Mouse (Mus musculus) liver, postnatal 0 days (tissue): ENCODE data around the gene Glrx. TPM values are rescaled to one million over a fixed set of nuclear protein-coding genes. Genes with fewer than 3 reads are reported as not detected.

Experiments
- ATAC-seq: fragments of 200-750 bp; cut with Nextera tagmentation; 2 replicates; pipeline ENCODE4 v1.8.0; 2017; ENCODE audit warnings: mild to moderate bottlenecking, moderate library complexity
- DNase-seq: peaks from one replicate; pipeline ENCODE4 v3.0.0-alpha.2; 2016
- H3K27ac ChIP-seq: fragments of 300-500 bp; sonication (generic); 2 replicates; pipeline ENCODE4 v1.5.1; 2014; ENCODE audit warnings: antibody characterized with exemption, moderate library complexity, mild to moderate bottlenecking, low read depth
- H3K27me3 ChIP-seq: fragments of 300-500 bp; sonication (generic); 2 replicates; pipeline ENCODE4 v1.6.1; 2014; ENCODE audit warnings: low read length, control low read depth, mixed read lengths; ENCODE audit not compliant: insufficient read depth
- H3K36me3 ChIP-seq: fragments of 300-500 bp; sonication (generic); replicated peaks from 2 replicates; pipeline ENCODE4 v1.6.1; 2014; ENCODE audit warnings: mild to moderate bottlenecking, control low read depth, low read length, moderate library complexity, mixed read lengths; ENCODE audit not compliant: insufficient read depth
- H3K4me1 ChIP-seq: fragments of 300-500 bp; sonication (generic); 2 replicates; pipeline ENCODE4 v1.6.1; 2014; ENCODE audit warnings: antibody characterized with exemption, mild to moderate bottlenecking, control low read depth; ENCODE audit not compliant: insufficient read depth
- H3K4me2 ChIP-seq: fragments of 300-500 bp; sonication (generic); 2 replicates; pipeline ENCODE4 v1.6.1; 2014; ENCODE audit warnings: low read depth, mild to moderate bottlenecking, low read length, moderate library complexity, mixed read lengths
- H3K4me3 ChIP-seq: fragments of 300-500 bp; sonication (generic); 2 replicates; pipeline ENCODE4 v1.5.1; 2014; ENCODE audit warnings: low read depth, low read length
- H3K9ac ChIP-seq: fragments of 300-500 bp; sonication (generic); replicated peaks from 2 replicates; pipeline ENCODE4 v1.6.1; 2014; ENCODE audit warnings: mild to moderate bottlenecking, moderate library complexity
- H3K9me3 ChIP-seq: fragments of 300-500 bp; sonication (generic); 2 replicates; pipeline ENCODE4 v1.6.1; 2016; ENCODE audit warnings: mild to moderate bottlenecking, control low read depth, low read length, mixed read lengths
- CTCF ChIP-seq: sonication (generic); IDR thresholded peaks from 2 replicates; pipeline ENCODE4 v1.5.1; 2016; ENCODE audit warnings: antibody characterized with exemption, low read depth
- EP300 ChIP-seq: IDR thresholded peaks from 2 replicates; pipeline ENCODE4 v1.6.1; 2016; ENCODE audit warnings: antibody characterized with exemption, low read depth, mild to moderate bottlenecking
- WGBS: fragments of 180-500 bp; shearing (Covaris S2); extraction: QIAGEN DNeasy Blood & Tissue Kit; methylation state at CpG from one replicate; pipeline ENCODE4 v1.1.7; 2014; ENCODE audit not compliant: insufficient replicate concordance; 5-methylcytosine and 5-hydroxymethylcytosine counted together
- polyA plus RNA-seq: library from polyadenylated mRNA; unstranded; fragments of >200 nt; fragmentation: Nextera tagmentation; extraction: Ambion mirVana; gene quantifications from 2 replicates; pipeline ENCODE4 v1.2.1, GENCODE M21; 2015

The Glrx gene
- polyA plus RNA-seq, 1 experiment from 2014 or later: 116 TPM

DNA sequence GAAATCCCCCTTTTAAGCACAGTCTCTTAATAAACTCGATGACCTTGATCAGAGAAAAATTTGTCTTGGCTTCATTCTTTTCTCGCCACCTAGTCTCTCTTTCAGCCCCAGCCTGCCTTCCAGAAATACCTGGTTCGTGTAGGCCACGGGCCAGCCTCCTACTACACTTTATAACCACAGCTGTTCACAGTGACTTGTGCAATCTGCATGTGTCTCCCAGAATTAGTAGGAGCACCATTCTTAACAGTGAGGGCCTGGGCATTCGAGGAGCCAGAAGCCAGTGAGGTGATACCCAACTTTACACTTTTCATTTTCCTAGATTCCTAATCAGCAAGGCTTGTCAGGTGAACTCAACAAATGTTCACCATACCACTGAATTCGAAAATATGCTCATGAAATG lies 36.9 kb downstream of the Glrx start:
- 73% methylated on average over 6 of the region's 6 CpGs for WGBS
- DNase-seq (no peak), ATAC-seq (no peak)
- Histone ChIP-seq H3K27me3 (no peaks in the 10 kb centered on the region), H3K4me2 (no peak overlapping the region), H3K9ac (no peak overlapping the region), H3K4me1 (no peaks in the 10 kb centered on the region), H3K36me3 (peaks cover 9% of the 10 kb centered on the region; the same call in 1 of the 2 replicates), H3K9me3 (no peaks in the 10 kb centered on the region), H3K27ac (no peak overlapping the region), H3K4me3 (no peak overlapping the region)
- TF ChIP-seq CTCF: no peak
- no peak for TF ChIP-seq EP300

DNA sequence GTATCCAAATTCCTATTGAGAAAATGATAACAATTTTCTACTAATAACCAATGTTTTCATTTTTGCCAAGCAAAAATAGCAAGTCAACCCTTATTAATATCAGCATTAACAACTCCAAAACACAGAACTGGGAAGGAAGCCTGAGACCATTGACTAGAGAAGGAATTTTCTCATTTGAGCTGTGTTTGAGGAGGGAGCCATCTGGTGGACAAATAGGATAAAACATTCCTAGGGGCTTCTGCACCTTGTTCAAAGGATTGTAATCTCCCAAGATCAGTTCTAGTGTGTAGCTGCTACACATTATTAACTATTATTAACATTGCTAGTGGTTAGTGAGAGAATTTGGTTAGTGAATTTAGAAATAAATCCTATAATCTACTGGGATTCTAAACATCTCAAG lies 38.2 kb downstream of the Glrx start:
- Histone ChIP-seq H3K9me3 (no peaks in the 10 kb centered on the region), H3K4me2 (no peak overlapping the region), H3K36me3 (peaks cover 7% of the 10 kb centered on the region; the same call in 1 of the 2 replicates), H3K9ac (no peak overlapping the region), H3K27ac (no peak overlapping the region), H3K4me3 (no peak overlapping the region), H3K27me3 (no peaks in the 10 kb centered on the region), H3K4me1 (no peaks in the 10 kb centered on the region)
- TF ChIP-seq EP300: no peak
- TF ChIP-seq CTCF: peak; percentile 86
- ATAC-seq: no peak
- no peak for DNase-seq

DNA sequence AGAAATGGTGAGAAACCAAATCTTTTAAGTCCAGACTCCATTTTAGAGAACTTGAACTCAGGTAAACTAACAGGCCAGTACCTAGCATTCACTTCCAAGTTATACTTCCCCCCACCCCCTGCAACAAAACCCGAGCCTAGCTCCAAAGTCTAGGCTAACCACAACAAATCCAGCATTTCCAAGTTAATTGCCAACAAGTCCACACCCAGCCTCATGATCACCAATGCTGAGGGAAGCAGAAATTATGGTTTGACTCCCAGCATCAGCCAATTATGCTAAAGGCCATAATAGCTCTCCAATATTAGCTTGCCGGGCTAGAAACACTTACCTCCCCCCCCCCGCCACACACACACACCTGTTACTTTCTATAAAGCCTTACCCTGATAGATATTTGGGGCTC lies 40.1 kb downstream of the Glrx start:
- WGBS: 74% methylated on average over 3 of the region's 3 CpGs
- no peak for ATAC-seq
- H3K4me3 ChIP-seq: no peak overlapping the region

DNA sequence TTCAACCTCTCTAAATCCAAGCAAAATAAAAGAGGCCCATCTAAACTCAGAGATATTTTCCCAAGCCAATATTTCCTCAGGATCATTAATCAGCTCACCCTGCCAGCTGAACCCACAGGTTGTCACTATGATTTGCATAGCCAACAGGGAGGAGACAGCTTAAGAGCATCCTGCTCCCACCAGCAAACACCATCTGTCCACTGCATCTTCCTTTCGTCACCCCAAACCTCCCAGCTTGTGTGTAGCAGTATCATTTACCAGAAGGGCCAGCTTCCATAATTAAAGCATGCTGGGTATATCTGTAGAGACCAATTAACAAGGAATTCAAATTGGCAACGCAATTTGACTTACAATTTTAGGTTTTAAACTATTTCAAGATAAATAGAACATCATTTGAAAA lies 40.8 kb downstream of the Glrx start:
- H3K36me3 ChIP-seq: peaks cover 6% of the 10 kb centered on the region; the same call in 1 of the 2 replicates
- no peaks in the 10 kb centered on the region for H3K4me1 ChIP-seq
- H3K4me2 ChIP-seq: no peak overlapping the region
- H3K4me3 ChIP-seq: no peak overlapping the region
- H3K27ac ChIP-seq: no peak overlapping the region
- H3K9ac ChIP-seq: no peak overlapping the region
- ATAC-seq: no peak
- no peaks in the 10 kb centered on the region for H3K9me3 ChIP-seq
- 85% methylated on average over 2 of the region's 2 CpGs for WGBS
- TF ChIP-seq EP300: no peak
- no peak for TF ChIP-seq CTCF
- no peaks in the 10 kb centered on the region for H3K27me3 ChIP-seq
- DNase-seq: no peak

More for the DNA sequence above, 40.1 kb downstream of the Glrx start:
- Histone ChIP-seq H3K4me1 (no peaks in the 10 kb centered on the region), H3K4me2 (no peak overlapping the region), H3K36me3 (peaks cover 6% of the 10 kb centered on the region; the same call in 1 of the 2 replicates), H3K27me3 (no peaks in the 10 kb centered on the region), H3K9me3 (no peaks in the 10 kb centered on the region), H3K27ac (no peak overlapping the region), H3K9ac (no peak overlapping the region)
- no peak for TF ChIP-seq CTCF
- DNase-seq: no peak

DNA sequence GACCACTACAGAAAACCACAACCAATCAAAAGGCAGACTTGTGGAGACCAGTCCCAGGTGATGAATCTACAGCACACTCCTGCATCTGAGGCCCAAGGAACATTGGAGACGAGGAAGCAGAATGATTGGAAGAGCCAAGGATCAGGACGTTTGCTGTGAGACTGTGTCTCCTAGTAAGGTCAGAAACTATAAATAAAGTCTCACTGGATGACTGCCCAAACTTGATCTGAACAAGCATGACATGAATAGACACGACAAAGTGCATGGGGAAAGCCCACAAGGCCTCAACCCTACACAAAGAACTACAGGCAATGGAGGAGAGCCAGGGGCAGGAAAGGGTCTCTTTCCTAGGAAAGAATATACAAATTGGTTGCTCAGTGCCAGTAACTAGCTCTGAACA lies 44.1 kb downstream of the Glrx start:
- no peak overlapping the region for H3K4me2 ChIP-seq
- H3K4me1 ChIP-seq: no peaks in the 10 kb centered on the region
- DNase-seq (no peak), ATAC-seq (no peak)
- 68% methylated on average over 3 of the region's 3 CpGs for WGBS
- TF ChIP-seq CTCF: no peak
- TF ChIP-seq EP300: no peak
- no peaks in the 10 kb centered on the region for H3K9me3 ChIP-seq
- peaks cover 3% of the 10 kb centered on the region; the same call in 1 of the 2 replicates for H3K36me3 ChIP-seq
- no peak overlapping the region for H3K4me3 ChIP-seq
- no peaks in the 10 kb centered on the region for H3K27me3 ChIP-seq
- H3K27ac ChIP-seq: no peak overlapping the region
- no peak overlapping the region for H3K9ac ChIP-seq

DNA sequence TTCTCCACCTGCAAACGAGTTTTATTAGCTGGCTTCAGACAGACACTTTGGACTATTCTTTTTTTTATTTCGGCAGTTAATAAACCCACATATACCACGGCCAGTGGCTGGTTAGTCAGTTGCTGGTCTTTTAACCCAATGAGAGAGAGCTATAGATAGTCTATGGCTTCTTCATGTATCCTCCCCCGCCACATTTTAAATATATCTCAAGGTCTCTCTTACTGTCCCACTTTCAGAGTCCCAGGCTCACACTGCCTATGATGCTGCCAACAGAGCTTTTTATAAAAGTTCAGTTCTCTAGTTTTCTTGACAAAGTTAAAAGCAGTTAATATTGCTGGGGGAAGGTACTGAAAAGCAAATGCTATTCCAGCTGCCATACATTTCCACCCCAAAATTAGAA lies 52.2 kb downstream of the Glrx start:
- Histone ChIP-seq H3K9ac (no peak overlapping the region), H3K36me3 (no peaks in the 10 kb centered on the region), H3K4me2 (no peak overlapping the region), H3K9me3 (no peaks in the 10 kb centered on the region), H3K27ac (no peak overlapping the region), H3K4me1 (no peaks in the 10 kb centered on the region), H3K4me3 (no peak overlapping the region), H3K27me3 (no peaks in the 10 kb centered on the region)
- TF ChIP-seq CTCF (no peak), EP300 (no peak)
- ATAC-seq: no peak
- 73% methylated on average over 4 of the region's 4 CpGs for WGBS
- no peak for DNase-seq

DNA sequence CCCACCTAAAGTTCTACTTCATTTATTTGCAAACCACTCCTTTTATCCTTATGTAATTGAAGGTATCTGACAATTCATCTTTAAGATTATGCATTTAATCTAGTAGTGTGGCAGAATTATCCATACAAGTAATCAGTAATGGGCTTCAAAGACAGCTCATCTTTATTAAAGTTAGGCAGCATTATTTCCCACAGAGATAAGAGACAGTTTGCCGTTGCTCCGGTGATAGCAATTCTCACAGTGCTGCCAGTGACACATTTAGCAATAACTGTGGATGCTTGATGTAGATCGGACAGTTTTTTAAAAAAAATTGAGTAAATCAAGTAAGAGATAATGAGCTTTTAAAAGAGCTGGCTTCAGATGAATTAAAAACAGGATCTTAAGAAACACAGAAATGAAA lies 52.6 kb downstream of the Glrx start:
- Histone ChIP-seq H3K4me3 (no peak overlapping the region), H3K36me3 (no peaks in the 10 kb centered on the region), H3K9ac (no peak overlapping the region), H3K4me1 (no peaks in the 10 kb centered on the region), H3K27me3 (no peaks in the 10 kb centered on the region), H3K4me2 (no peak overlapping the region), H3K27ac (no peak overlapping the region), H3K9me3 (no peaks in the 10 kb centered on the region)
- TF ChIP-seq EP300 (no peak), CTCF (no peak)
- DNase-seq: no peak
- WGBS: 44% methylated on average over 3 of the region's 3 CpGs
- no peak for ATAC-seq
